Mouse (Mus musculus) retina, embryonic 14.5 days (tissue): ENCODE data around the gene Ccpg1os.

Experiments
- DNase-seq: peaks from one replicate; pipeline ENCODE4 v3.0.0-alpha.2; 2015; ENCODE audit warnings: low spot score

Gene Ccpg1os

DNA sequence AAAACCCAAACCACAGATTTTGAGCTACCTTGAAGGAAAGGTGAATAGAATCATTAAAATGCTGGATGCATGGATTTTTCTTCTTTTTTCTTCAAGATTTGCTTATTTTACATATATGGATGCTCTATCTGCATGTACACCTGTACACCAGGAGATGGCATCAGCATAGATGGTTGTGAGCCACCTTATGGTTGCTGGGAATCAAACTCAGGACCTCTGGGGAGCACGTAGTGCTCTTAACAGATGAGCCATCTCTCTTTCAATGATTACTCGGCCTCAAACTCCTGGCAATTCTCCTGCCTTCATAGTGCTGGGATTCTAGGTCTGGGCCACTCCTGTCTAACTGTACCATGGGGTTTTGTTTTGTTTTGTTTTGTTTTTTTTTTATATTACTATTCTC, 2.1 kb downstream of the Ccpg1os start:
- no peak for DNase-seq

DNA sequence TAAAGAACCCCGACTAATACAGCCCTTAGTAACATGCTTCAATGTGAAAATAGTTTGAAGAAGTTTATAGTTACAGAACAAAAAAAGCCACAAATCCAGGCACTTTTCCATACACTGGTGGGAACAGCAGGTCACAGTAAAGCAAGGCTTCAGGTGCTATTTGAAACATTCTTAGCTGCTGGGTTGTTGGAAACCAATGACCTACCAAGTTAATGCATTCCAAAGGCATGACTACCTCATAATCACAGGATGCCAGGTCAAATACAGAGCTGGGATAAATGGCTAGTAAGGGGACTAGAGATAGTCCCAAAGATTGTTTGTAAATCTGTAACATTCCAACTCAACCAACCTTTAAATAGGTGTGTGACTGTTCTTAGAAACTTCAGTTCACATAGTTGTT, 9.9 kb downstream of the Ccpg1os start:
- DNase-seq: no peak

DNA sequence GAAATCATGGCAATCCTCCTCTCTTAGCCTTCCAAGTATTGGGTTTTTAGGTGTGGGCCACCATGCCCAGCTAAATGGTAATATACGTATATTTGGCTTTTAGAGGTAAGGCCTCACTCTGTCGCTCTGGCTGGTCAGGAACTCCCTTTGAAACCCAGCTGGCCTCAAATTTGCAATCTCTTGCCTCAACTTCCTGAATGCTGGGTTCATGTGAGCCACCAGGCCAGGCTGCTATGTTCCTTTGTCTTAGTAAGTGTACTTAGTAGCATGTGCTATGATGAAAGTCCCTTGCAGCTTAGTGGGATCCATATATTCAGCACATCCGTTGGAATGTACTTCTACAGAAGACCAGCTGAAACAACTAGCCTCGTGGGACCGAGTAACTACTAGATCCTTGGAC, 10.4 kb downstream of the Ccpg1os start:
- no peak for DNase-seq

- DNase-seq: no peak
Observed at GRCm38 (mm10) chr9:72972984-72973383, 12.2 kb downstream of the Ccpg1os start.

DNA sequence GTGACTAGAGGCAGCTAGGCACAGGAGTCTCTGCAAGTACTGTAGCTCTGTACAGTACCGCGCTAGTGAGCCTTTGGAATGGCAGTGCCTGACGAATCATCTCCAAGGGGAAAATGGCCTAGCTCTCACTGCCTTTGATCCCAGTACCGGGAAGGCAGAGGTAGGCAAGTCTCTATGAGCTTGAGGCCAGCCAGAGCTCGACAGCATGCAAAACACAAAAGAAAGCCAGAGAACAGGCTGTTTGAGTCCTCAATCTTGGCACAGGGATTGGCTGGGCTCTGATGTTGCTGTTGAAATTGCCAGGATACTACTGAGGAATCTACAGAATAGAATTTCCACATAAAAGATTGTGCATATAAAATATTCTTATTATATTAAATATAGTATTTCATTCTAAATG, 12.7 kb downstream of the Ccpg1os start:
- DNase-seq: no peak

DNA sequence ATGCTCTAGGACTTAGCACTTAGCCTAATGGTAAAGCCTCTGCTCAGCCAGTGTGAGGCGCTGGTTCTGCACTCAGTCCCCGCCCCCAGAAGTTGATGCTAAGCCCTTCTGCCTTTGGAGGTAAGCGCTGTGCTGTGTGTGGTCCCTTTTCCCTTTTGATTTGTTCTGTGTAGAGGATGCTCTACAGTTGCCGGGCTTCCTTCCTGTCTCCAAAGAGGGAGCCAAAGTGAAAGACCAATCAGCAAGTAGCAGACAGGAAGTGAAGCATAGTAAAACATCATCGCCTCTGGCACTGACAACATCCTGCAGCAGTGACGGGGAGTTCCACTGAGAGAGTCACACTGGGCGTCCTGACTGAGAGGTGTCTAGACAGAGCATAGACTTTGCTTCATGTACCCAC, 15.3 kb downstream of the Ccpg1os start:
- DNase-seq: no peak

DNA sequence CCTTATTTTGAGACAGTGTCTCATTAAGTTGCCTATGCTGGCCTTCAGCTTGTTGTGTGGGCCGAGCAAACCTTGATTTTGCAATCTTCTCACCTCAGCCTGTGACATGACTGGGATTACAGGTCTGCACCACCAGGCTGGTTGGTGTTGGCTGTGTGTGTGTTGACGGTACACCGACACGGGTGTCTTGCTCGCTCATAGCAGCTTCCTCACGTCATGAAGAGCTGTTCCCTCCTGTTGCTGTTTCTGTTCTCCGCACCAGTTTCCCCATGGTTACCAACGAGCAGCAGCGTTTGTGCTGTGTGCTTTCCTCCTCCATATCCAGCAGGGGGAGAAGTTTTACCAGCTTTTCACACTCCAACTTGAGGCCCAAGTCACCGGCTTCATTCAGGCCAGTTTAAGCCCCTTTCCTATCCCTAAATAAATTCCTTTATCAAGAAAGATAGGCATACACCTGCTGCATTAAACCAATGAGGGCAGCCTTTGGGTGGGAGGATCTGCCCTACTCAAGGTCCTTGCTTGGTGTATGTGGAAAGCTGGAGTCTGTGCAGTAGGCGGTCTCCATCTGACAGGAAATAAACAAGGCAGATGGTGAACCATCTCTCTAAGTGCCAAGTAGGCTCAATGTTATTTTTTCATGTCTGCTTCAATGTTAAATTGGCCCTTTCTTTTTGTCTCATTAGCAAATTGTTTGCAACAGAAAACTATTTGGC, 16.7 kb downstream of the Ccpg1os start:
- peak; percentile 72 for DNase-seq

GRCm38 (mm10) chr9:72961959-72962358, 23.2 kb downstream of the Ccpg1os start:
- DNase-seq: no peak

GRCm38 (mm10) chr9:72961346-72961745, 23.8 kb downstream of the Ccpg1os start:
- no peak for DNase-seq

DNA sequence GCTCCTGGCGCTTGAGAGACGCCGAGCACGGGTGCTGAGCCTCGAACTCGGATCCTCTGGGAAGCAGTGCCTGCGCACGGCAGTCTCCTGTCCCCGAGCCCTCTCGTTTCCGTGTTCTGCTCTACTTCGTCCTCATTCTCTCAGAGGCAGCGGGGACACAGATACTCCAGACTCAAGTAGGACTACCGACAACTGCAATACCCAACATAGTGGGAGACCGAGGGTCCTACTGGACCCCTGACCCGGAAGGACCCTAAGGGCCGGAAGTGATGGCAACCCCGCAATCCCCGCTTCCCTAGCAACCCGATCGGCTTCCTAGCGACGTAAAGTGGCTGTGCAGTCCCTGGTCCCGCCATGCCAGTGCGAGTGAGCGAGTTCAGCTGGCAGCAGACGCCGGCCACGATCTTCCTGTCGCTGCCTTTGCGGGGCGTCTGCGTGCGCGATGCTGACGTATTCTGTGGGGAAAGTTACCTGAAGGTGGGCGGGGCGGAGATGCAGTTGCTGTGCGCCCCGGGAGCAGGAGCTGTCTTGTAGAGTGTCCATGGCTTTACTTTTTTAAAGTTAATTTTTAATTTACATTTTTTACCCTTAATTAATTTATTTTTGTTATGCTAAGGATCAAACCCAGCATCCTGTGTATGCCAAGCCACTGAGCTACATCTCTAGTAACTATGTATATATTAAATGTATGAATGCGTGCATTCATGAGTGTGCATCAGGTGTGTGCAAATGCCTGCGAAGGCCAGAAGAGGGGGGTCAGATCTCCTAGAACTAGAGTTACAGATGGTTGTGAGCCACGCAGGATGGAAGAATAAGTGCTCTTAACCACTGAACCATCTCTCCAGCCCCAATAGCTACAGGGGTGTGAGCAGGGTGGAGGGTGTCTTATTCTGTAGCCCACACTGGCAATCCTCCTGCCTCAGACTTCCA, 26.4 kb downstream of the Ccpg1os start, which contains the start of the genes Dyx1c1 and Gm44503:
Gene Dyx1c1 (plus strand): TSS at position 265 of the 930 bp plus-strand sequence.
Gene Gm44503 (plus strand): TSS at position 332 of the 930 bp plus-strand sequence.
- peak; percentile 94 for DNase-seq

GRCm38 (mm10) chr9:72955546-72955945, 29.6 kb downstream of the Ccpg1os start:
- DNase-seq: peak; percentile 67

DNA sequence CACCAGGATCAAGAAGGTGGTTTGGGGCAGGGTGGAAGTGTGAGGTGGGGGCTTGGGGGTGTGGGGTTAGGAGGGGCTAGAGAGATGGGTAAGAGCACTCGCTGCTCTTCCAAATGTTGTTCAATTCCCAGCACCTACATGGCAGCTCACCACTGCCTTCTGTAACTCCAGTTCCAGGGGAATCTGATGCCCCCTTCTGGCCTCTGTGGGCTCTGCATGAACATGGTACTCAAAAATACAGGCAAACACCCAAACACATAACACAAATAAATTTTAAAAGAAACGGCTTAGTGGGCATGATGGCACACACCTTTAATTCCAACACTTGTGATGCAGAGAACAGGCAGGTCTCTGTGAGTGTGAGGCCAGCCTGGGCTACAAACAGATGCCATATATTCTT, 30.4 kb downstream of the Ccpg1os start:
- DNase-seq: peak; percentile 52

DNA sequence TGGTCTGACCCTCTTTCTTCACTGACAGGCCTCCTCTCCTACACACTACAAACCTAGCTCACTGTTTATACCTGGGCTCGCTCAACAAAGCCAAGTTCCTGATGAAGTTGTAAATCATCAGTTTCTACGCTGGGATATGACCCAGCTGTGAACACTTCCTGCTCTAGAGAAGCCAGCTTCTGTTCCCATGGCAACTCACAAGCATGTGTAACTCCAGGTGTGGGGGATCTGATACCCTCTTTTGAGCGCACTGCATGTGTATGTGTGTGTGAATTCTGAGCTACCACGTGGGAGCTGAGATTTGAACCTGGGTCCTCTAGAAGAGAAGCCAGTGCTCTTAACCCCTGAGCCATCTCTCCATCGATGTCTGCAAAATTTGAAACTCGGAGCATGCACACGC, 35.6 kb downstream of the Ccpg1os start:
- no peak for DNase-seq

GRCm38 (mm10) chr9:72947010-72947409, 38.2 kb downstream of the Ccpg1os start:
- no peak for DNase-seq

DNA sequence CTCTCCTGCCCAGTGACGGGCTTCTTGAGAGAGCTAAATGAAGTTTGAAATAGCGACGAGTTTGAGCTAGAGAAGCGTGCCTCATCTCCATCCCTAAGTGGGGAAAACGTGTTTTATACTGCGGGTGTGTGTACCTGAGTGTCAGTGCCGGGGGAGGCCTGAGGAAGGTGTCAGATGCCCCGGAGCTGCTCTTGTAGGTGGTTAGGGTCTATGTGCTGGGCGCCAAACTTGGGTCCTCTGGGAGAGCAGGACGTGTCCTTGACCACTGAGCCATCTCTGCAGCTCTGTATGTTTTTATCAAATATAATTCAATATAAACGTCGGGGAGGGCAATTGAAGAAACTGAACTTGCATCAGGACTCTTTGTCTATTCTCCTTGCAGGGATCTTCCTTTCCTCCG, 40.9 kb downstream of the Ccpg1os start:
- no peak for DNase-seq

DNA sequence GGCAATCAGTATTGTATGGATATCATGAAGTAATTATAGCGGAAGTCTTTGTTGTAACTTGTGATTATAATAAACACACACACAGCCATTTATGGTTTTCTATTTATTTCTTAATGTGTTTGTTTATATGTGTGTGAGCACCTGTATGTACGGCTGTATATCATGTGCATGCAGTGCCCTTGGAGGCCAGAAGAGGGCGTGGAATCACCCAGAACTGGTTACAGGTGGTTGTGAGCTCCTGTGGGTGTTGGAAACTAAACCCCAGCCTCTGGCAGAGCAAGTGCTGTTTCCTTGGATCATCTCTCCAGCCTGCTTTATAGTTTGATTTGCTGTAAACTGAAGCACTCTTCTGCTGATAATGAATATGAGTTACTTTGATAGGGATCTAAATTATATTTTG, 41.8 kb downstream of the Ccpg1os start:
- DNase-seq: no peak

- DNase-seq: no peak
Observed at GRCm38 (mm10) chr9:72936301-72936700, 48.9 kb downstream of the Ccpg1os start.

DNA sequence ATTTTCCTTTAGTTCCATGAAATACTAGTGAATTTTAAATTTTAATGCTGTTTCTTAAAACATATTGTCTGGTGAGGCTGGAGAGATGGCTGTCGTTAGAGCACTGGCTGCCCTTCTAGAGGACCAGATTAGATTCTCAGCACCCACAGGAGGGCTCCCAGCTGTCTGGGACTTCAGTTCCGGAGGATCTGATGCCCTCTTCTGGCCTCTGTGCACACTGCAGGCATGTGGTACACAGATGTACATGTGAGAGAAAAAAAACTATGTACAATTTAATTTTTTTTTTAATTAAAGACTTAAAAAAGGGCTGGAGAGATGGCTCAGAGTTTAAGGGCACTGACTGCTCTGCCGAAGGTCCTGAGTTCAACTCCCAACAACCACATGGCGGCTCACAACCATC, 49.9 kb downstream of the Ccpg1os start:
- DNase-seq: no peak

DNA sequence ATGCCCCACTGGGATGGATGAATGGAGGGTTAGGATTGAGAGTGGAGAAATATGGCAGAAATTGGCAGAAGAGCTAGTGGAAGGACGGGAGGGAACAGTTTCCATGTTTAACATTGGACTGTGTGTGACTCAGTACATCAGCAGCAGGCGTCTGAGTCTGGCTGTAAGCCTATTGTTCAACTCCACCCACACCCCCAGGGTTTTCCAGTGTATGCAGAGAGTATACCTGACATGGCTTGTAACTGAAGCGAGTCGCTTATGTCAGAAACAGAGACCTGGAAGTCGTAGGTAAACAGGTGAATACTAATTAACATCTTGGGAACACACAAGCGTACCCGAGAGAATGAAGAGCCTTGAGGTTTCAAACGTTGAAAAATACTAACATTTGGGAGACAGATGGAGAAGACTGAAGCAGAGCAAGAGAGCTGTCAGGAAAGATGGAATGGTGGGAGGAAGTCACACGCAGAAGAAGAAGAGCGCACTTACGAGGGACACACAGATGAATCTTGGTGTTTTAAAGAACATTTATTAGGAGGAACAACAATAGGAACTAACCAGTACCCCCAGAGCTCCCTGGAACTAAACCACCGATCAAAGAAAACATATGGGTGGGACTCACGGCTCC, 53.9 kb downstream of the Ccpg1os start:
- no peak for DNase-seq
